Mouse (Mus musculus): ENCODE measurements around the gene Foxj3. TPM values are rescaled to one million over a fixed set of nuclear protein-coding genes. Genes with fewer than 3 reads are reported as not detected.

Gene Foxj3
- polyA plus RNA-seq, 1 experiment = 47.9 TPM

DNA sequence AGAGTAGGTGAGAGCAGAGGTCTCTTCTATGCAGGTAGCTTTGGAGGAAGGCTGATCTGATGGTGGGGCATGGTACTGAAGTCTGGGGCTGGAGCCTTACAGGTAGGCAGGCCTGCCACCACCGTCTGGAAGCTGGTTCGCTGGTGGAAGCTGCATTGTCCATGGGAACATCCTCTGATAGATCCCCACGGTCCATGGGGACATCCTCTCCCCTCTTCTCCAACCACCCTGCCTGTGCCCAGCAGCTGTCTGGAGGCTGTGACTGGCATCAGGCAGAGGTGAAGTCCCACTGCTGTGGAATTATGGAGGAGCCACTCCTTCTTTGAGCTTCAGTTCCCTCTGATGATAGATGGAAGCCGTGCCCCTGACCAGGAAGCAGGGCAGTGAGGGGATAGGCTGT is 131.8 kb downstream of the Foxj3 start:
- Histone ChIP-seq H3K27me3 (ENCODE audit: control insufficient read depth, insufficient read depth, low read length, poor library complexity, severe bottlenecking) (no peaks in the 10 kb centered on the region), H3K4me3 (ENCODE audit: low read depth, low read length) (no peak overlapping the region), H3K9ac (ENCODE audit: low read depth, poor library complexity, severe bottlenecking) (no peak overlapping the region), H3K9me3 (replicated peaks; ENCODE audit: control insufficient read depth, insufficient read depth, low read length, poor library complexity, severe bottlenecking) (no peaks in the 10 kb centered on the region), H3K27ac (ENCODE audit: insufficient read depth, low read length) (no peak overlapping the region), H3K36me3 (ENCODE audit: control insufficient read depth, insufficient read depth, low read length, poor library complexity, severe bottlenecking) (no peaks in the 10 kb centered on the region), H3K4me1 (ENCODE audit: control insufficient read depth, insufficient read depth, low read length) (no peaks in the 10 kb centered on the region)
- TF ChIP-seq EP300 (IDR thresholded peaks at IDR 0.05; ENCODE audit: insufficient read depth, low read depth, low read length) (no peak), POLR2A (IDR thresholded peaks at IDR 0.05; ENCODE audit: insufficient read depth, low read length) (no peak), CTCF (IDR thresholded peaks at IDR 0.05; ENCODE audit: low read depth, low read length) (no peak)

GRCm38 (mm10) chr4:119669356-119670209 is 132.8 kb downstream of the Foxj3 start:
- no peaks in the 10 kb centered on the region for H3K4me1 ChIP-seq (ENCODE audit: control insufficient read depth, insufficient read depth, low read length)
- H3K36me3 ChIP-seq (ENCODE audit: control insufficient read depth, insufficient read depth, low read length, poor library complexity, severe bottlenecking) = no peaks in the 10 kb centered on the region
- TF ChIP-seq CTCF (IDR thresholded peaks at IDR 0.05; ENCODE audit: low read depth, low read length) (no peak), EP300 (IDR thresholded peaks at IDR 0.05; ENCODE audit: insufficient read depth, low read depth, low read length) (no peak), POLR2A (IDR thresholded peaks at IDR 0.05; ENCODE audit: insufficient read depth, low read length) (no peak)
- no peaks in the 10 kb centered on the region for H3K9me3 ChIP-seq (replicated peaks; ENCODE audit: control insufficient read depth, insufficient read depth, low read length, poor library complexity, severe bottlenecking)
- no peak overlapping the region for H3K9ac ChIP-seq (ENCODE audit: low read depth, poor library complexity, severe bottlenecking)
- no peak overlapping the region for H3K27ac ChIP-seq (ENCODE audit: insufficient read depth, low read length)
- H3K27me3 ChIP-seq (ENCODE audit: control insufficient read depth, insufficient read depth, low read length, poor library complexity, severe bottlenecking) = no peaks in the 10 kb centered on the region
- no peak overlapping the region for H3K4me3 ChIP-seq (ENCODE audit: low read depth, low read length)

DNA sequence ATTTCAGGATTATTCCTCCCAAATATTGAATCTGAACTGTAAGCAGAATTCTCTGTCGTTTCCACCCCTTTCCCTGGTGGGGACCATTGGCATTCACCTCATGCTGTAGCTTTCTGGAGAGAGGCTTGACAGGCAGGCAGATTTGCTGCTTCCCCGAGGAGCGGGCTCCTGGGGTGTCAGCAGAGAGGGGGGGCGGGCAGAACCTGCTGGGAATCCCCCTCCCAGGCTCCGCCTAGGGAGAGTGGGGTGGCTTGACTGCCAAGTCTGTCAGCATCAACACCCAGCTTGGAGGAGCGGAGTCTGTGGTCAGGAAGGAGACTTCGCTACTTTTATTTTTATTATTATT is 133.4 kb downstream of the Foxj3 start:
- H3K36me3 ChIP-seq (ENCODE audit: control insufficient read depth, insufficient read depth, low read length, poor library complexity, severe bottlenecking) = no peaks in the 10 kb centered on the region
- no peaks in the 10 kb centered on the region for H3K9me3 ChIP-seq (replicated peaks; ENCODE audit: control insufficient read depth, insufficient read depth, low read length, poor library complexity, severe bottlenecking)
- no peaks in the 10 kb centered on the region for H3K4me1 ChIP-seq (ENCODE audit: control insufficient read depth, insufficient read depth, low read length)
- no peak overlapping the region for H3K4me3 ChIP-seq (ENCODE audit: low read depth, low read length)
- no peak for TF ChIP-seq POLR2A (IDR thresholded peaks at IDR 0.05; ENCODE audit: insufficient read depth, low read length)
- no peak for TF ChIP-seq CTCF (IDR thresholded peaks at IDR 0.05; ENCODE audit: low read depth, low read length)
- TF ChIP-seq EP300 (IDR thresholded peaks at IDR 0.05; ENCODE audit: insufficient read depth, low read depth, low read length) = no peak
- no peak overlapping the region for H3K9ac ChIP-seq (ENCODE audit: low read depth, poor library complexity, severe bottlenecking)
- H3K27ac ChIP-seq (ENCODE audit: insufficient read depth, low read length) = no peak overlapping the region
- H3K27me3 ChIP-seq (ENCODE audit: control insufficient read depth, insufficient read depth, low read length, poor library complexity, severe bottlenecking) = no peaks in the 10 kb centered on the region

- Histone ChIP-seq H3K9me3 (replicated peaks; ENCODE audit: control insufficient read depth, insufficient read depth, low read length, poor library complexity, severe bottlenecking) (no peaks in the 10 kb centered on the region), H3K9ac (ENCODE audit: low read depth, poor library complexity, severe bottlenecking) (no peak overlapping the region), H3K27me3 (ENCODE audit: control insufficient read depth, insufficient read depth, low read length, poor library complexity, severe bottlenecking) (no peaks in the 10 kb centered on the region), H3K4me1 (ENCODE audit: control insufficient read depth, insufficient read depth, low read length) (no peaks in the 10 kb centered on the region), H3K4me3 (ENCODE audit: low read depth, low read length) (no peak overlapping the region), H3K36me3 (ENCODE audit: control insufficient read depth, insufficient read depth, low read length, poor library complexity, severe bottlenecking) (no peaks in the 10 kb centered on the region), H3K27ac (ENCODE audit: insufficient read depth, low read length) (no peak overlapping the region)
- TF ChIP-seq EP300 (IDR thresholded peaks at IDR 0.05; ENCODE audit: insufficient read depth, low read depth, low read length) (no peak), POLR2A (IDR thresholded peaks at IDR 0.05; ENCODE audit: insufficient read depth, low read length) (no peak)
Measured at GRCm38 (mm10) chr4:119670736-119671135, 133.9 kb downstream of the Foxj3 start.

DNA sequence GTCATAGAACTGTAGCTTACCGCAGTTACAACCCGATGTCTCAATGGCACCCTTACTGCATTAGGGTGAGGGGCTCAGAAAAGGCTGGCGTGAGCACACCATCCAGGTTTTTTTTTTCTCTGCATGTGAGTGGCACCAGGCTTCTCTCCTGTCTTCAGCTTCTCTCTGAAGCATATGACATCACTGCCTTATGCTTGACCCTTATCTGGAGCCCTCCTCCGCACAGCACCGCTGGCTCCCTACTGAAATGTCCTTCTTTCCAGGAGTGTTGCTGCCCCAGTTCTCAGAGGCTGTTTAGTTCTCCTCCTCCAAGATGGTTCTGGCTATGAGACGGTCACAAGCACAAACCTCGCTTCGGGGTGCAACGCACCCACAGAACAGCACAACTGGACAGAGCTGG is 134.4 kb downstream of the Foxj3 start:
- no peak overlapping the region for H3K4me3 ChIP-seq (ENCODE audit: low read depth, low read length)
- no peaks in the 10 kb centered on the region for H3K27me3 ChIP-seq (ENCODE audit: control insufficient read depth, insufficient read depth, low read length, poor library complexity, severe bottlenecking)
- no peaks in the 10 kb centered on the region for H3K4me1 ChIP-seq (ENCODE audit: control insufficient read depth, insufficient read depth, low read length)
- no peak overlapping the region for H3K9ac ChIP-seq (ENCODE audit: low read depth, poor library complexity, severe bottlenecking)
- no peaks in the 10 kb centered on the region for H3K36me3 ChIP-seq (ENCODE audit: control insufficient read depth, insufficient read depth, low read length, poor library complexity, severe bottlenecking)
- H3K27ac ChIP-seq (ENCODE audit: insufficient read depth, low read length) = no peak overlapping the region
- TF ChIP-seq CTCF (IDR thresholded peaks at IDR 0.05; ENCODE audit: low read depth, low read length) = no peak
- no peak for TF ChIP-seq POLR2A (IDR thresholded peaks at IDR 0.05; ENCODE audit: insufficient read depth, low read length)
- no peak for TF ChIP-seq EP300 (IDR thresholded peaks at IDR 0.05; ENCODE audit: insufficient read depth, low read depth, low read length)
- no peaks in the 10 kb centered on the region for H3K9me3 ChIP-seq (replicated peaks; ENCODE audit: control insufficient read depth, insufficient read depth, low read length, poor library complexity, severe bottlenecking)

- no peaks in the 10 kb centered on the region for H3K9me3 ChIP-seq (replicated peaks; ENCODE audit: control insufficient read depth, insufficient read depth, low read length, poor library complexity, severe bottlenecking)
- no peak overlapping the region for H3K9ac ChIP-seq (ENCODE audit: low read depth, poor library complexity, severe bottlenecking)
- no peak overlapping the region for H3K27ac ChIP-seq (ENCODE audit: insufficient read depth, low read length)
- H3K4me1 ChIP-seq (ENCODE audit: control insufficient read depth, insufficient read depth, low read length) = no peaks in the 10 kb centered on the region
- no peaks in the 10 kb centered on the region for H3K27me3 ChIP-seq (ENCODE audit: control insufficient read depth, insufficient read depth, low read length, poor library complexity, severe bottlenecking)
- H3K4me3 ChIP-seq (ENCODE audit: low read depth, low read length) = no peak overlapping the region
- no peaks in the 10 kb centered on the region for H3K36me3 ChIP-seq (ENCODE audit: control insufficient read depth, insufficient read depth, low read length, poor library complexity, severe bottlenecking)
- TF ChIP-seq EP300 (IDR thresholded peaks at IDR 0.05; ENCODE audit: insufficient read depth, low read depth, low read length) (no peak), CTCF (IDR thresholded peaks at IDR 0.05; ENCODE audit: low read depth, low read length) (peak; percentile 22), POLR2A (IDR thresholded peaks at IDR 0.05; ENCODE audit: insufficient read depth, low read length) (no peak)
Measured at GRCm38 (mm10) chr4:119672685-119673084, 135.9 kb downstream of the Foxj3 start.

Other genes starting within 250 kb of the Foxj3 start
- gene Ybx1, start 242.4 kb upstream of the Foxj3 start, polyA plus RNA-seq (2011; ENCODE audit: insufficient read depth, insufficient read length, low read depth, missing spikeins) = 1,520 and 1,534 TPM in 2 replicates
- gene Ppih, start 216.5 kb upstream of the Foxj3 start, polyA plus RNA-seq (2011; ENCODE audit: insufficient read depth, insufficient read length, low read depth, missing spikeins) = 135 and 148 TPM in 2 replicates
- 6.0 and 6.9 TPM in 2 replicates for gene Ccdc30, start 121.5 kb upstream of the Foxj3 start, polyA plus RNA-seq (2011; ENCODE audit: insufficient read depth, insufficient read length, low read depth, missing spikeins)
- 13.3 and 15.5 TPM in 2 replicates for gene Ppcs, start 114.6 kb upstream of the Foxj3 start, polyA plus RNA-seq (2011; ENCODE audit: insufficient read depth, insufficient read length, low read depth, missing spikeins)
- gene Zmynd12, start 114.2 kb upstream of the Foxj3 start, polyA plus RNA-seq (2011; ENCODE audit: insufficient read depth, insufficient read length, low read depth, missing spikeins) = 0.96 TPM in 1 of 2 replicates, not detected in the other
- gene Rimkla, start 44.4 kb upstream of the Foxj3 start, polyA plus RNA-seq (2011; ENCODE audit: insufficient read depth, insufficient read length, low read depth, missing spikeins) = 3.3 and 5.5 TPM in 2 replicates
- gene Frg2f1, start 2.5 kb downstream of the Foxj3 start, polyA plus RNA-seq (2011; ENCODE audit: insufficient read depth, insufficient read length, low read depth, missing spikeins) = 1.2 and 2.2 TPM in 2 replicates
- gene Guca2a, start 100.7 kb downstream of the Foxj3 start, polyA plus RNA-seq (2011; ENCODE audit: insufficient read depth, insufficient read length, low read depth, missing spikeins) = not detected in 2 replicates
- gene Guca2b, start 122.0 kb downstream of the Foxj3 start, polyA plus RNA-seq (2011; ENCODE audit: insufficient read depth, insufficient read length, low read depth, missing spikeins) = not detected in 2 replicates
- gene Hivep3, start 196.8 kb downstream of the Foxj3 start, polyA plus RNA-seq (2011; ENCODE audit: insufficient read depth, insufficient read length, low read depth, missing spikeins) = 0.79 and 1.4 TPM in 2 replicates